Mouse (Mus musculus) liver, postnatal 0 days (tissue): ENCODE measurements around the gene Ralgapa2.

Source experiments
- CTCF ChIP-seq: sonication (generic); IDR thresholded peaks from 2 replicates; pipeline ENCODE4 v1.5.1; 2016; ENCODE audit warnings: antibody characterized with exemption, low read depth
- EP300 ChIP-seq: IDR thresholded peaks from 2 replicates; pipeline ENCODE4 v1.6.1; 2016; ENCODE audit warnings: antibody characterized with exemption, low read depth, mild to moderate bottlenecking

GRCm38 (mm10) chr2:146280221-146280920 is 231.8 kb downstream of the Ralgapa2 start:
- TF ChIP-seq CTCF (no peak), EP300 (no peak)
